Mouse (Mus musculus) embryonic fibroblast, embryonic 13.5 days (primary cell): ENCODE measurements around the gene 1700001C19Rik.
A peak's percentile ranks its signal among the peaks of the same experiment; 100 is the strongest.

Experiments used
- CTCF ChIP-seq: IDR thresholded peaks from 2 replicates; pipeline ENCODE4 v1.5.1; 2011; ENCODE audit warnings: mild to moderate bottlenecking, control low read depth, low read length, moderate library complexity, borderline replicate concordance; ENCODE audit not compliant: insufficient read depth
- POLR2A ChIP-seq: IDR thresholded peaks from 2 replicates; pipeline ENCODE4 v1.6.1; 2011; ENCODE audit warnings: low read depth, mild to moderate bottlenecking, control low read depth, low read length, moderate library complexity

DNA sequence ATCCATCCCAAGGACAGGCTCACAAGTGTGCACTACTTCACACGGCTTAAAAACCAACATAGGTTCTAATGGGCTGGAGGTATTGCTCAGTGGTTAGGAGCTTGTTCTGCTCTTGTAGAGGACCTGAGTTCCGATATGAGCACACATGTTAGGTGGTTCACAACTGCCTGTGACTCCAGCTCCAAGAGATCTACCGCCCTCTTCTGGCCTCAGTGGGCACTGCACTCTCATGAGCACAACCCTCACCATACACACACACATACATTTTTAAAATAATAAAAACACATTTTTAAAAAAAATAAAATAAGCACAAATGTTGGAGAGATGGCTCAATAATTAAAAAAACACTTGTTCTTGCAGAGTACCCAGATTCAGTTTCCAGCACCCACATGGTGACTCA is 53.1 kb downstream of the 1700001C19Rik start:
- TF ChIP-seq CTCF (peak; percentile 19; the same call in 1 of the 2 replicates), POLR2A (no peak)
